In genomic region chr9:38718102-38718501, GRCm38 (mm10) we compare ENCODE assay signal across 8 mouse cellular contexts. TPM values are rescaled to one million over a fixed set of nuclear protein-coding genes. Genes with fewer than 3 reads are reported as not detected.
DNase-seq lines count a peak whose midpoint lies in the region; ATAC-seq and TF ChIP-seq lines count a peak whose summit lies in the region.

Vwa5a (plus strand) TSS chr9:38718268.

- intact Hi-C loops in left cerebral cortex, postnatal 10 days (cut with DNase I), result no loop called here

- DNase-seq in left cerebral cortex, adult 18-20 months (ENCODE audit: low spot score in 2 of 2), result no peak
- DNase-seq in left cerebral cortex, postnatal 10 days (ENCODE audit: extremely low spot score in 1 of 2, low spot score in 2 of 2), result no peak
- DNase-seq in hindbrain, embryonic 10.5 days (ENCODE audit: low spot score), result no peak
- DNase-seq in spleen, postnatal 4 days (ENCODE audit: low spot score in 2 of 2), result no peak

- H3K27me3 ChIP-seq in forebrain, embryonic 16.5 days (replicated peaks; ENCODE audit: control insufficient read depth, insufficient read depth, low read length), result no peaks in the 10 kb centered on the region
- no peaks in the 10 kb centered on the region for H3K27me3 ChIP-seq in hindbrain, embryonic 10.5 days (ENCODE audit: insufficient read depth, poor library complexity, severe bottlenecking)
- H3K27me3 ChIP-seq in limb, embryonic 15.5 days, result no peaks in the 10 kb centered on the region
- no peaks in the 10 kb centered on the region for H3K27me3 ChIP-seq in myocyte (ENCODE audit: control insufficient read depth, insufficient read depth, insufficient read length)

- no peak for TF ChIP-seq POLR2A in bone marrow, adult 2 months (IDR thresholded peaks at IDR 0.05; ENCODE audit: borderline replicate concordance, control insufficient read depth, low read depth, low read length)
- no peak for TF ChIP-seq POLR2A in myocyte (IDR thresholded peaks at IDR 0.05; ENCODE audit: insufficient read length, low read depth)

- no peaks in the 10 kb centered on the region; the same call in 1 of the 2 replicates for H3K4me1 ChIP-seq in bone marrow, adult 2 months (ENCODE audit: control insufficient read depth, insufficient read depth, low read length)
- peaks cover 12% of the 10 kb centered on the region for H3K4me1 ChIP-seq in forebrain, embryonic 16.5 days (replicated peaks; ENCODE audit: control insufficient read depth, insufficient read depth, low read length)
- H3K4me1 ChIP-seq in hindbrain, embryonic 10.5 days (replicated peaks), result peaks cover 11% of the 10 kb centered on the region
- H3K4me1 ChIP-seq in limb, embryonic 15.5 days, result peaks cover 10% of the 10 kb centered on the region

- no peak for TF ChIP-seq CTCF in bone marrow, adult 2 months (IDR thresholded peaks at IDR 0.05; ENCODE audit: control insufficient read depth, insufficient read depth, low read length)

- 1% methylated on average over 4 of the region's 4 CpGs for WGBS in bone marrow, adult 2 months
- 3% methylated on average over 4 of the region's 4 CpGs for WGBS in forebrain, embryonic 16.5 days
- 5% methylated on average over 4 of the region's 4 CpGs for whole genome bisulfite sequencing in hindbrain, embryonic 10.5 days
- WGBS in limb, embryonic 15.5 days, result under 1% methylated on average over 4 of the region's 4 CpGs

- no peaks in the 10 kb centered on the region for H3K9me3 ChIP-seq in forebrain, embryonic 16.5 days (ENCODE audit: control insufficient read depth, low read length)
- no peaks in the 10 kb centered on the region for H3K9me3 ChIP-seq in hindbrain, embryonic 10.5 days
- no peaks in the 10 kb centered on the region for H3K9me3 ChIP-seq in limb, embryonic 15.5 days

- H3K79me2 ChIP-seq in myocyte (ENCODE audit: control insufficient read depth, insufficient read depth), result no peaks in the 10 kb centered on the region

- no peak within 1 kb of the TSS for H3ac ChIP-seq in myocyte (ENCODE audit: control insufficient read depth, insufficient read length)

- no peak within 1 kb of the TSS for H3K27ac ChIP-seq in bone marrow, adult 2 months (ENCODE audit: control insufficient read depth, insufficient read depth, low read depth, low read length, poor library complexity)
- H3K27ac ChIP-seq in forebrain, embryonic 16.5 days (ENCODE audit: low read length), result no peak within 1 kb of the TSS
- peak within 1 kb of the TSS; percentile 56; the same call in 1 of the 2 replicates for H3K27ac ChIP-seq in hindbrain, embryonic 10.5 days
- peak within 1 kb of the TSS; percentile 85 for H3K27ac ChIP-seq in limb, embryonic 15.5 days

- H3K4me2 ChIP-seq in forebrain, embryonic 16.5 days (ENCODE audit: low read length), result peak within 1 kb of the TSS; percentile 45
- peak within 1 kb of the TSS; percentile 53 for H3K4me2 ChIP-seq in limb, embryonic 15.5 days
- H3K4me2 ChIP-seq in myocyte (ENCODE audit: low read depth), result peak within 1 kb of the TSS; percentile 75

- H3K4me3 ChIP-seq in bone marrow, adult 2 months (replicated peaks; ENCODE audit: control insufficient read depth, low read depth, low read length), result peak within 1 kb of the TSS; percentile 69
- peak within 1 kb of the TSS; percentile 41 for H3K4me3 ChIP-seq in forebrain, embryonic 16.5 days (replicated peaks; ENCODE audit: low read length)
- peak within 1 kb of the TSS; percentile 52 for H3K4me3 ChIP-seq in hindbrain, embryonic 10.5 days
- peak within 1 kb of the TSS; percentile 55 for H3K4me3 ChIP-seq in limb, embryonic 15.5 days
- peak within 1 kb of the TSS; percentile 44 for H3K4me3 ChIP-seq in myocyte

- H3K9ac ChIP-seq in forebrain, embryonic 16.5 days (replicated peaks; ENCODE audit: low read depth, low read length), result peak within 1 kb of the TSS; percentile 9; the same call in 1 of the 2 replicates
- H3K9ac ChIP-seq in limb, embryonic 15.5 days, result peak within 1 kb of the TSS; percentile 37; the same call in 1 of the 2 replicates

- H3K36me3 ChIP-seq in forebrain, embryonic 16.5 days (ENCODE audit: control insufficient read depth, insufficient read depth), result no peaks in the 10 kb centered on the region
- H3K36me3 ChIP-seq in hindbrain, embryonic 10.5 days, result no peaks in the 10 kb centered on the region
- H3K36me3 ChIP-seq in limb, embryonic 15.5 days, result peaks cover 3% of the 10 kb centered on the region
- H3K36me3 ChIP-seq in myocyte (ENCODE audit: control insufficient read depth, insufficient read depth), result no peaks in the 10 kb centered on the region

- ATAC-seq in forebrain, embryonic 16.5 days, result no peak; the same call in 1 of the 2 replicates
- no peak for ATAC-seq in limb, embryonic 15.5 days (ENCODE audit: insufficient number of reproducible peaks, low FRiP score, low TSS enrichment, low read depth)

TF ChIP-seq in myocyte, 11 proteins besides CTCF, POLR2A, EP300 and RAD21:
- TF ChIP-seq MYOD1 (IDR thresholded peaks at IDR 0.05; ENCODE audit: control insufficient read depth in 1 of 3, insufficient read length in 2 of 3, low read depth in 2 of 3) (no peak), E2F4 (IDR thresholded peaks at IDR 0.05; ENCODE audit: insufficient read depth) (no peak), USF1 (IDR thresholded peaks at IDR 0.05; ENCODE audit: low read depth) (no peak), MYOG (IDR thresholded peaks at IDR 0.05; ENCODE audit: control insufficient read depth in 1 of 3, insufficient read depth in 1 of 3, insufficient read length in 2 of 3, low read depth in 2 of 3) (no peak), SRF (IDR thresholded peaks at IDR 0.05; ENCODE audit: control insufficient read depth, insufficient read length, low read depth) (no peak), POLR2AphosphoS2 (IDR thresholded peaks at IDR 0.05; ENCODE audit: insufficient read length, low read depth) (no peak), CEBPB (IDR thresholded peaks at IDR 0.05; ENCODE audit: insufficient read depth, poor library complexity, severe bottlenecking) (no peak)
TF ChIP-seq in myocyte: peak in this region for 0.

RNA-seq across cellular contexts. Expression of gene Vwa5a, which starts in this region (rescaled TPM):
- 10 to 100 TPM; 11.0 to 11.7 TPM for total RNA-seq in left cerebral cortex, adult 18-20 months (2021)
- total RNA-seq in left cerebral cortex, postnatal 10 days (2021), result 10 to 100 TPM in 1 of 2 experiments, 1 to 10 TPM in 1; 7.7 to 10.1 TPM
- polyA plus RNA-seq in bone marrow, adult 2 months (2011; ENCODE audit: insufficient read depth, insufficient read length, low replicate concordance, missing spikeins), result 6.4 and 8.9 TPM in 2 replicates
- polyA plus RNA-seq in forebrain, embryonic 16.5 days (2015; fragmentation: Nextera tagmentation; extraction: Ambion mirVana), result 4.8 and 8.0 TPM in 2 replicates
- polyA plus RNA-seq in hindbrain, embryonic 10.5 days (2016; fragmentation: Nextera tagmentation; extraction: Ambion mirVana), result 6.3 and 7.5 TPM in 2 replicates
- polyA plus RNA-seq in limb, embryonic 15.5 days (2015; fragmentation: Nextera tagmentation; extraction: Ambion mirVana), result 29.6 and 31.1 TPM in 2 replicates
- 10.3 TPM for polyA plus RNA-seq in myocyte (2012; fragmentation: generic; extraction: Trizol)

Comparison
In these comparisons a context has a peak if more than half of its experiments do, and no peak if none do; other contexts are left out.
1. H3K27ac ChIP-seq: peak in hindbrain, embryonic 10.5 days (single experiment) and limb, embryonic 15.5 days (single experiment); none in bone marrow, adult 2 months (single experiment) and forebrain, embryonic 16.5 days (single experiment).
2. Peak in every context shown above with its lines, with median percentiles within 50 percentile points of each other: H3K4me3 ChIP-seq and H3K4me2 ChIP-seq.